Mouse (Mus musculus): ENCODE results near the gene 1700028J19Rik.

- no peak for TF ChIP-seq CTCF (IDR thresholded peaks at IDR 0.05; ENCODE audit: extremely low read depth, insufficient read depth, insufficient read length, insufficient replicate concordance)
- TF ChIP-seq POLR2A (IDR thresholded peaks at IDR 0.05; ENCODE audit: low read depth, low read length) = no peak
Observed at GRCm38 (mm10) chr7:44240712-44241111, 5.8 kb downstream of the 1700028J19Rik start.

Measured in spleen, adult 2 months (tissue).